Mouse (Mus musculus): ENCODE data around the gene Smg8. TPM values are rescaled to one million over a fixed set of nuclear protein-coding genes. Genes with fewer than 3 reads are reported as not detected.
"Not testable (repeated sequence)": the region's sequence is repeated elsewhere in the genome, so short reads cannot be mapped to it uniquely, and the experiment has no call there.

Smg8 gene
- polyA plus RNA-seq, 1 experiment from 2014 or later, result 31.8 TPM

DNA sequence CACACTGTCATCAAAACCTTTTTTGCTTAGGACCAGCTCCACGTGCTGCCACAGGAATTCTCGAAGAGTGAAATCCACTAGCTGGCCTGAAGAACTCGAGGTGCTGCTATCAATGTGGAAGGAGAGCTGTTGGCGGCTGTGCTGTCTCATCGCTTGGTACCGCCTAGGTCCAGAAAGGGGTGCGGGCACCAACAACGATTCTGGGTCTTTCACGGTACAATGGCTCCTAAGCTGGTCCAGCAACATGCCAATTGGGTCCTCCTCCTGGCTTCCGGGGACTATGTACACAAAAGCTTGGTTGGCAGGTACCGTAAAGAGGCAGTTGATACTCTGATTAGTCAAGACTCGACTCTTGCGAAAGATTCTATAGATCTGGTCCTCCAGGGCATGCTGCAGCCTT, 1.1 kb downstream of the Smg8 start:
- DNase-seq (ENCODE audit: low spot score), result no peak
- no peak overlapping the region for H3K27ac ChIP-seq
- H3K27me3 ChIP-seq (ENCODE audit: low read depth, poor library complexity, severe bottlenecking), result no peaks in the 10 kb centered on the region
- WGBS, result 91% methylated on average over 13 of the region's 13 CpGs
- peaks cover 70% of the 10 kb centered on the region for H3K36me3 ChIP-seq
- peak overlapping the region; percentile 95 for H3K4me3 ChIP-seq
- H3K4me1 ChIP-seq, result peaks cover 28% of the 10 kb centered on the region
- no peaks in the 10 kb centered on the region for H3K9me3 ChIP-seq (replicated peaks)

DNA sequence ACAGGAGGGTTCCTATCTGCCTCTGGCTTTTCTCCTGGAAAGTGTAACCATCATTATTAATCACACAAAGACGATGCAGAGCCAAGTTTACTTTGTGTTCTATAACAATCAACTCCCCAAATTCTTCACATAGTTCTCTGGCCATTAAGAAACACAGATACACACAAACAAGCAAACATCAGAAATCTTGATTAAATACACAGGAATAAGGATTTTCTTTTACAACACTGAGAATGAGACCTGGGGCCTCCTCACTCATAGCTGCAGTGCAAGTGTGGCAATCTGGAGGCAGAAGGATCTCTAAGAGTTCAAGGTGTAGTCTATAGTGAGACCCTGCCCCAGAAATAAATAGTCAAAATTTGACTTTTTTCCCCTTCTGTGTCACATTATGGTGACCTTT, 2.9 kb downstream of the Smg8 start:
- Histone ChIP-seq H3K9me3 (replicated peaks) (no peaks in the 10 kb centered on the region), H3K27me3 (ENCODE audit: low read depth, poor library complexity, severe bottlenecking) (no peaks in the 10 kb centered on the region), H3K4me1 (peaks cover 28% of the 10 kb centered on the region), H3K4me3 (no peak overlapping the region), H3K36me3 (peaks cover 72% of the 10 kb centered on the region), H3K27ac (no peak overlapping the region)
- no peak for DNase-seq (ENCODE audit: low spot score)
- WGBS, result 74% methylated on average over 1 of the region's 1 CpGs

DNA sequence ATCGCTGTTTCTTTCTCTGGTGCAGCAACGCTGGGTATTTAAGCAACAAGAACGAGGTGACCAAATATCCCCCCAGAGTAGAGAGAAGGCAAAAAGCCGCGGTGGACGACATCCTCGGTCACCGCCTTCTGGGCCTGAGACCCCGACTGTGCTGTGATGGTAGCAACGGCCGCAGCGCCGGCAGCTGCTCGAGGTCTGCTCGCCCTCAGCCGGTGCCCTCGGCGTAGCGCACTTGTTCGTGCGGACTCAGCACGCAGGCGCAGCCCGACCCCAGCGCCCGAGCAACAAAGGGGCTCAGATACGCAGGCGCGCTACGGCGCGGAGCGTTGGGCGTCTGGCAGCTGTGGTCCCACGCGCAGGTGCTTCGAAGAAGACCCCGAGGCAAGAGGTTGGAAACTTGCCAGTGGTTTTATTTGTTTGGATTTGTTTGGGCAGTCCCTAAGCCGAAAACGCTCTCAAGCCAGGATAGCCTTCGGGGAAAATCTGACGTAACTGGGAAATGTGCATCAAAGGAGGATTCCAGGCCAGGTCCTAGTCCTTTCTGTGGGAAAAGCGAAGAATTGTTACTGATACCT, 12.6 kb downstream of the Smg8 start, which contains the start of gene Gdpd1:
Gdpd1 (minus strand) TSS at position 197 of the 575 bp plus-strand sequence.
- Histone ChIP-seq H3K36me3 (peaks cover 32% of the 10 kb centered on the region), H3K27ac (peak within 1 kb of the TSS; percentile 86), H3K4me1 (peaks cover 18% of the 10 kb centered on the region), H3K27me3 (ENCODE audit: low read depth, poor library complexity, severe bottlenecking) (no peaks in the 10 kb centered on the region), H3K9me3 (replicated peaks) (no peaks in the 10 kb centered on the region), H3K4me3 (peak within 1 kb of the TSS; percentile 71)
- DNase-seq (ENCODE audit: low spot score), result peak; percentile 93
- WGBS, result 2% methylated on average over 43 of the region's 43 CpGs

DNA sequence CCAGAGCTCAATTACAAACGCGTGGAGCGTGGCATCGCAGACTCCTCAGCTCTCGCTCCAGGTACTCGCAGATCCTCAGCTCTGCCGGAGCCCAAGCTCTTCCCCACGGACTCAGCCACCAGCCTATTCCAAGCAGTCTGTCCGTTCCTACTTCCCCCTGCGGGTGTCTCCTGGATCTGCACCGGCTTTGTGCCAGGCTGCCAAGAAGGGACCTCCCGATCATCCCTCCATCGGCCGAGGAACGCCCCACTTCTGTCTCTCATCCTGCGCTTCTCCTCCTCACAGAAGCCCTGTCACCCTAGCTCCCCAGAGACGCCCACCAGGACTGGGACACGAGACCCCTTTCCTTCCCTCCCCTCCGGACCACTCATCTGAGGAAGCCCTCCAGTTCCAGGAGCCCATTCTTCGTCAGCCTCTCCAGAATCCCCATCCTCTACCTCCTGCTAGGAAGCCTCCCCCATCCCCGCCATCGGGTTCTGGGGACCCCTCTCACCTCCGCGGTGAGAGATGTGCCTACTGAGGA, 13.2 kb downstream of the Smg8 start:
- Histone ChIP-seq H3K27me3 (ENCODE audit: low read depth, poor library complexity, severe bottlenecking) (no peaks in the 10 kb centered on the region), H3K36me3 (peaks cover 27% of the 10 kb centered on the region), H3K27ac (peak overlapping the region; percentile 86), H3K4me1 (peaks cover 18% of the 10 kb centered on the region), H3K4me3 (peak overlapping the region; percentile 71), H3K9me3 (replicated peaks) (no peaks in the 10 kb centered on the region)
- WGBS, result under 1% methylated on average over 24 of the region's 24 CpGs
- DNase-seq (ENCODE audit: low spot score), result peak; percentile 77

DNA sequence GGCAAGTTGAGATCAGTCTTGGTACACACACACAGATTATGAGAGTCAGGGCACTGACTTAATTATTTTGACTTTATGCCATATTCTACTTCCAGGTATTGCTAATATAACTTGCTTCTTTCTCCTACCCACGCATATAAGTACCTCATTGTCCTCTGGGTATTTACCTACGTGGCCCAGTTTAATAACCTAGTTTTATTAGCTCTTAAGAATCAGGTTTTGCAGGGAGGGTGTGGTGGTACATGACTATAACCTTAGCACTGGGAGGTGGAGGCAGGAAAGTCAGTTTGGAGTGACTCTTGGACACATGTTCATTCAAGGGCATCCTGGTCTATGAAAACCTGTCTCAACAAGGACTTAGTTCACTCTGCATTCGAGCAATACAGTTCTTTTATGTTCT, 24.5 kb downstream of the Smg8 start:
- Histone ChIP-seq H3K36me3 (peaks cover 11% of the 10 kb centered on the region; the same call in 1 of the 2 replicates), H3K4me1 (no peaks in the 10 kb centered on the region), H3K4me3 (no peak overlapping the region), H3K27ac (no peak overlapping the region), H3K27me3 (ENCODE audit: low read depth, poor library complexity, severe bottlenecking) (no peaks in the 10 kb centered on the region), H3K9me3 (replicated peaks) (no peaks in the 10 kb centered on the region)
- 75% methylated on average over 3 of the region's 3 CpGs for WGBS
- no peak for DNase-seq (ENCODE audit: low spot score)

DNA sequence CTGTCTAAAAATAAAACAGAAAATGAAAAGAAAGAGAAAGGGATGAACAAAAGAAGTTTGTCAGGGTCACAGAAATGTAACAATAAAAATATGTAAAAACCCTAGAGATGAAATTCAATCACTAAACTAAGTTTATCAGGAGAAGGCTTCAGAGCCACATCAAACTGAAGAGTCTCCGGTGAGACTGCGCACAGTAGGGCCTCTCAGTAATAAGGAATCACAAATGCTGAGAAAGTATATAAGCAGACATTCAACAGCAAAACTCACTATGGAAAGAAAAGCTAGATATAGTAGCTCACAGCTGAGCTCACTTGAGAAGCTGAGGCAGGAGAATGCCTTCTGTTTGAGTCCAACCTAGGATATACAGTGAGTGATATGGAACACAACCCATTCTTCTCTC, 26.2 kb downstream of the Smg8 start:
- H3K4me3 ChIP-seq, result no peak overlapping the region
- WGBS, result 95% methylated on average over 2 of the region's 2 CpGs
- peaks cover 18% of the 10 kb centered on the region; the same call in 1 of the 2 replicates for H3K36me3 ChIP-seq

DNA sequence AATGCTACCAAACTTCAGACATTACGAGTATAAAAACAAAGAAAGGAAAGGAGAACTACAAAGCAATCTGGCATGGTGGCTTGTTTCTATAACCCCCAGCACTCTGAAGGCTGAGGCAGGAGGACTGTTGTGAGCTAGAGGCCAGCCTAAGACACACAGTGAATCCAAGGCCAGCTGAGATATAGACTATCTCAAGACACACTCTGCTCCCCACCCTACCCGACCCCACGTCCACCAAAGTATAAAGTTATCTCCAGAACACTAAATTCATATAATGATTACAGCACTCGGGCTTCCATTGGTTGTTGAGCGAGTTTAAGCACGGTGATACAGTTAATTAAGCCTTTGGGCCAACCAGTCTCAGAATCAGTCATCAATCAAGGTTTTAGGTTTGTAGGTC, 30.3 kb downstream of the Smg8 start:
- no peak for DNase-seq (ENCODE audit: low spot score)
- Histone ChIP-seq H3K27ac (no peak overlapping the region), H3K36me3 (peaks cover 16% of the 10 kb centered on the region; the same call in 1 of the 2 replicates), H3K27me3 (ENCODE audit: low read depth, poor library complexity, severe bottlenecking) (no peaks in the 10 kb centered on the region), H3K9me3 (replicated peaks) (no peaks in the 10 kb centered on the region), H3K4me3 (no peak overlapping the region), H3K4me1 (no peaks in the 10 kb centered on the region)
- WGBS, result 85% methylated on average over 6 of the region's 6 CpGs

More for the DNA sequence above, 26.2 kb downstream of the Smg8 start:
- Histone ChIP-seq H3K27ac (no peak overlapping the region), H3K4me1 (no peaks in the 10 kb centered on the region), H3K27me3 (ENCODE audit: low read depth, poor library complexity, severe bottlenecking) (no peaks in the 10 kb centered on the region), H3K9me3 (replicated peaks) (no peaks in the 10 kb centered on the region)
- DNase-seq (ENCODE audit: low spot score), result no peak

DNA sequence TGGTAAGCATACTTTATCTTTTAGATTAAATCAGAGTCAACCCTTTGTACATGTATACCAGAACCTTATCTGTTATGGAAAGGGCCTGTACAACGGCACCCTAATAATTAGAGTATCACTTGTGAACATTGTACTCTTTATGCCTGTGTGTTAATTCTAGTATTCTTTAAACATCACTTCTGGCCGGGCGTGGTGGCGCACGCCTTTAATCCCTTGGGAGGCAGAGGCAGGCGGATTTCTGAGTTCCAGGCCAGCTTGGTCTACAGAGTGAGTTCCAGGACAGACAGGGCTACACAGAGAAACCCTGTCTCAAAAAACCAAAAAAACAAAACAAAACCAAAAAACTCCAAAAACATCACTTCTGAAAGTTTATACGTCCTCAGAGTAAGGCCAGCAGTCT, 37.7 kb downstream of the Smg8 start:
- not testable (repeated sequence) for H3K4me1 ChIP-seq; H3K4me3 ChIP-seq; H3K9me3 ChIP-seq (replicated peaks); DNase-seq (ENCODE audit: low spot score); H3K27me3 ChIP-seq (ENCODE audit: low read depth, poor library complexity, severe bottlenecking); H3K27ac ChIP-seq
- 94% methylated on average over 7 of the region's 7 CpGs for WGBS
- peaks cover 18% of the 10 kb centered on the region for H3K36me3 ChIP-seq

DNA sequence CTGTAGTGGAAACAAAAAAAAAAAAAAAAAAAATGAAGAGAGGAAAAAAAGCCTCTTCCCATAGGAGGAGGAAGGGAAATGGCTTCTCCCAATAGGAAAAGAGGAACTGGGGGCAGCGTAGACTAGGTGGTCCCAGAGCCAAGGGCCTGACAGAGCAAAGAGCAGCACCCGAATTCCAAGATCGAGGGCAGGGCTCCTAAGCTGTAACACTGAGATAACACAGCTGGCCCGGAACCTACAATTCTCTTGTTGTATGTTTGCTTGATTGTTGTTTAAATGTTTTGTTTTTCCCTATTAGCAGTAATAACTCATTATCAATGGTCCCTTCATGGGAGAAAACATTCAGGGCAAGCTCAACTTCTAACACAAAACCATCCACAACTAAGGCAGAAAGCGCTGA, 39.6 kb downstream of the Smg8 start:
- no peaks in the 10 kb centered on the region for H3K4me1 ChIP-seq
- H3K36me3 ChIP-seq, result peaks cover 30% of the 10 kb centered on the region
- DNase-seq (ENCODE audit: low spot score), result no peak
- 89% methylated on average over 5 of the region's 5 CpGs for WGBS
- H3K27ac ChIP-seq, result no peak overlapping the region
- no peaks in the 10 kb centered on the region for H3K9me3 ChIP-seq (replicated peaks)
- no peak overlapping the region for H3K4me3 ChIP-seq
- no peaks in the 10 kb centered on the region for H3K27me3 ChIP-seq (ENCODE audit: low read depth, poor library complexity, severe bottlenecking)

DNA sequence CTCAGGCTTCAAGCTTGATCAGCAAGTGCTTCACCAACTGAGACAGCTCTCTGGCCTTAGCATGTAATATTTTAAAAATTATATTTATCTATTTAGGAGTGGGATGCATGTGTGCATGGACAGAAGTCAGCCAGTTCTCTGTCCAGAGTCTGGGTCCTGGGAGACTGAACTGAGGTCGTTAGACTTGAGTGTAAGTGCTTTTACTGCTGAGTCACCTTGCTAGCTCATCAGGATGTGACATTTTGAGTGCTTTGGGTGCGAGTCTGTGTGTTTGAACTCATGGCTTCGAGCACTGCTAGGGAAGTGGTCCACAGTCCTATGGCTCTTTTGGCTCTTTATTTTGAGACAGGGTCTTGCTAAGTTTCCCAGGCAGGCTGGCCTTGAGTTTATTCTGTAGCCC, 43.5 kb downstream of the Smg8 start:
- no peak for DNase-seq (ENCODE audit: low spot score)
- peaks cover 46% of the 10 kb centered on the region for H3K36me3 ChIP-seq
- WGBS, result 89% methylated on average over 3 of the region's 3 CpGs

DNA sequence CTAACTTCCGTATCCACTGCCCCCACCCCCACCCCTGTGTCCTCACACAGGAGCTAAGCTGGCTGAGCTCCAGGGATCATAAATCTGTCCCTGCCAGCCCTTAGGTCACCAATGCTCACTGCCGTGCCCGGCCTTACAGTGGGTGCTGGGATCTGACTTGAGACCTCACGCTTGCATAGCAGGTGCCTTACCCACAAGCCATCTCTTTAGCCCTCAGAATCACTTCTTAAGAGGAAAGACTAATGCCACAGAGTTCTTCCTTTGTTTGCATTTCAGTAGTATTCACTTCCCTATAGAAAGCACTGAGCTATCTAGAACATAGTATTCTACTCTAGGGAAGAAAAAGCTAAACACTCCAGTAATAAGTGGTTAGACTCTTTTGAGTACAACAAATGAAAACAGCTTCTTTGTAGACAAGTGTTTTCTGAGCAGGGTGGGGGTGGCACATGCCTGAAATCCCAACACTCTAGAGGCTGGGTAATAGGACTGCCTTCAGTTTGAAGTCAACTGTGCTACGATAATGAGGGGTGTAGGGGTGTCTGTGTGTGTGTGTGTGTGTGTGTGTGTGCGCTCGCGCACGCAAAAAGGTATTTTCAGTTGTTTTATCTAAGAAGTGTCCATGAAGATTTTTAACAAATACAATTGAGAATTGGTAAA, 47.1 kb downstream of the Smg8 start:
- Histone ChIP-seq H3K9me3 (replicated peaks) (no peaks in the 10 kb centered on the region), H3K27me3 (ENCODE audit: low read depth, poor library complexity, severe bottlenecking) (no peaks in the 10 kb centered on the region), H3K4me1 (no peaks in the 10 kb centered on the region), H3K36me3 (peaks cover 47% of the 10 kb centered on the region), H3K27ac (no peak overlapping the region), H3K4me3 (no peak overlapping the region)
- 76% methylated on average over 9 of the region's 9 CpGs for WGBS
- no peak for DNase-seq (ENCODE audit: low spot score)

More for the DNA sequence above, 43.5 kb downstream of the Smg8 start:
- Histone ChIP-seq H3K27me3 (ENCODE audit: low read depth, poor library complexity, severe bottlenecking) (no peaks in the 10 kb centered on the region), H3K4me1 (no peaks in the 10 kb centered on the region), H3K4me3 (no peak overlapping the region), H3K9me3 (replicated peaks) (no peaks in the 10 kb centered on the region), H3K27ac (no peak overlapping the region)

DNA sequence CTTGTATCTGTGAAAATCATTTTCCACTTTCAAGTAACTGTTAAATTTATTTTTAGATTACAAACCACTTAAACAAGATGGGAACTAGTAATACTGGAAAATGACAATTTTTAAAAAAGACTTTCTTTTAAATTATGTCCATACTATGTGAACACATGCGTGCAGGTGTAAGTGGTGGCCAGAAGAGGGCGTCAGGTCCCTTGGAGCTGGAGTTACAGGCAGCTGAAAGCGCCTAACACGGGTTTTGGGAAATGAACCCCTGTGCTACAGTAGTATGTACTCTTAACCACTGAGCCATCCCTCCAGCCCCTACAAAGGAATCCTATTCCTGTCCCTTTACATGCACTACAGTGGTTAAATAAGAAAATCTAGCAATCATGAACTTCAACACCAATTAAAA, 50.4 kb downstream of the Smg8 start:
- no peak overlapping the region for H3K27ac ChIP-seq
- no peak overlapping the region for H3K4me3 ChIP-seq
- no peaks in the 10 kb centered on the region for H3K9me3 ChIP-seq (replicated peaks)
- no peaks in the 10 kb centered on the region for H3K4me1 ChIP-seq
- no peak for DNase-seq (ENCODE audit: low spot score)
- peaks cover 26% of the 10 kb centered on the region for H3K36me3 ChIP-seq
- 64% methylated on average over 4 of the region's 4 CpGs for WGBS
- no peaks in the 10 kb centered on the region for H3K27me3 ChIP-seq (ENCODE audit: low read depth, poor library complexity, severe bottlenecking)

DNA sequence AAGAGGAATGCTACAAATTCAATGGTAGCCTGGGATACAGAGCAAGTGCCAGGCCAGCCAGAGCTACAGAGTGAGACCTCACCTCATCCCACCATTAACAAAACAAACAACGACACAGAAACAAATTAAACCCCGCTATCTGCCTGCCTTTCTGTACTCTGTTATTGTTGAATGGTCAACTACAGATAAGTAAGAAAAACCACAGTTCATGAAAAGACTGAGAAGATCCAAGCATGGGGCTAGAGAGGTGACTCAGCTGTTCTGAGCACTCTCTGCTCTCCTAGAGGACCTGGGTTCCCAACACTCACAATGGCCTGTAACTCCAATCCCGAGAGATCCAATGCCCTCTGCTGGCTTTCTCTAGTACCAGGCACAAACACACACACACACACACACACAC, 58.4 kb downstream of the Smg8 start:
- no peak overlapping the region for H3K27ac ChIP-seq
- no peaks in the 10 kb centered on the region for H3K4me1 ChIP-seq
- no peak overlapping the region for H3K4me3 ChIP-seq
- no peaks in the 10 kb centered on the region for H3K9me3 ChIP-seq (replicated peaks)
- no peak for DNase-seq (ENCODE audit: low spot score)
- 88% methylated on average over 3 of the region's 3 CpGs for WGBS
- no peaks in the 10 kb centered on the region for H3K27me3 ChIP-seq (ENCODE audit: low read depth, poor library complexity, severe bottlenecking)
- H3K36me3 ChIP-seq, result no peaks in the 10 kb centered on the region

Data from limb, embryonic 10.5 days (tissue).